14 mouse cellular contexts compared by ENCODE assay signal in the genomic region with DNA sequence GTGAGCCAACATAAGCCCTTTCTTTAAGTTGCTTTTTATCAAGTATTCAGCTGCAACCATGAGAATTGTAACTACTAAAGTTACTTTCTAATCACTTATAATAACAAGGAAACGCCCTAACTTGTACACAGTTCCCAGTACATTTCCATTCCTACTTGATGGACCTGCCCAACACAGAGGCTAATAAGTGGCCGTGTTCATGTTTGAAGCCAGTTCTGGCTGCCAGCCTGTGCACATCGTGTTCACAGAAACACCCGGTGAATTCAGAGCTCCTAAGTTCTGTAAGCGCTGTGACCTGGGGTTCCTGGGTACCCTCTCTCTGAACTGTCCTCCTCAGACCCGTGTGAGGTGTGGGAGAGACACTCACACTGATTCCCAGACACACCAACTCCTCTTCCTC.
"Had no signal": no experiment of that assay in that cellular context is flagged by ENCODE, and none has a peak within 500 bp of the region (broad histone marks: within the 10 kb centered on the region; RNA-seq: fewer than 3 reads in every experiment).

No protein-coding gene starts in this region.

- H3K27me3 ChIP-seq: limb, embryonic 13.5 days; megakaryocyte, embryonic 14.5 days; stomach, embryonic 15.5 days had no signal

- DNase-seq: left cerebral cortex, postnatal 4 days; lung, adult 2 months; lung, postnatal 10 days; right cerebral cortex, postnatal 14 days; thymus, postnatal 36 days had no signal

- H3K36me3 ChIP-seq: limb, embryonic 13.5 days; midbrain, embryonic 13.5 days; stomach, embryonic 15.5 days had no signal

- ATAC-seq: hindbrain, postnatal 0 days; midbrain, embryonic 13.5 days had no signal

- H3K27ac ChIP-seq: hindbrain, postnatal 0 days; kidney, postnatal 0 days; layer of hippocampus, adult 2 months; limb, embryonic 13.5 days; liver, embryonic 14.5 days; macrophage; midbrain, embryonic 13.5 days; stomach, embryonic 15.5 days had no signal

- H3K9me3 ChIP-seq: limb, embryonic 13.5 days; megakaryocyte, embryonic 14.5 days; midbrain, embryonic 13.5 days; stomach, embryonic 15.5 days had no signal

- H3K4me1 ChIP-seq: limb, embryonic 13.5 days; stomach, embryonic 15.5 days had no signal

- H3K4me3 ChIP-seq: layer of hippocampus, adult 2 months; limb, embryonic 13.5 days; megakaryocyte, embryonic 14.5 days; midbrain, embryonic 13.5 days; stomach, embryonic 15.5 days had no signal

- H3K4me2 ChIP-seq: limb, embryonic 13.5 days; midbrain, embryonic 13.5 days; stomach, embryonic 15.5 days had no signal

- H3K9ac ChIP-seq: limb, embryonic 13.5 days; liver, embryonic 14.5 days; midbrain, embryonic 13.5 days; stomach, embryonic 15.5 days had no signal
